Mouse (Mus musculus) CH12.LX (cell line): ENCODE results near the gene Sertad1. TPM values are rescaled to one million over a fixed set of nuclear protein-coding genes. Genes with fewer than 3 reads are reported as not detected.

Source experiments
- DNase-seq: peaks from one replicate; pipeline ENCODE4 v3.0.0-alpha.2; 2013; ENCODE audit errors: extremely low read depth
- H3K27ac ChIP-seq: 2 replicates; pipeline ENCODE4 v1.5.1; 2012; ENCODE audit warnings: low read depth, mild to moderate bottlenecking, control low read depth, moderate library complexity; ENCODE audit not compliant: insufficient read depth
- H3K27me3 ChIP-seq: replicated peaks from 2 replicates; pipeline ENCODE3; 2012; ENCODE audit warnings: inconsistent platforms
- H3K36me3 ChIP-seq, 2 experiments: replicated peaks in 1 of 2; 2 replicates each; pipeline versions ENCODE3 to v1.6.1; 2012; ENCODE audit warnings: inconsistent platforms in 1 of 2, low read length in 1 of 2, mild to moderate bottlenecking in 1 of 2, mixed read lengths in 1 of 2, moderate library complexity in 1 of 2; ENCODE audit not compliant: control insufficient read depth in 1 of 2, insufficient read depth in 1 of 2
- H3K4me1 ChIP-seq, 2 experiments: 2 replicates each; pipeline ENCODE4 v1.6.1; 2012; ENCODE audit warnings: inconsistent platforms in 1 of 2, moderate library complexity in 1 of 2; ENCODE audit not compliant: insufficient read depth in 2 of 2, control insufficient read depth in 1 of 2
- H3K4me2 ChIP-seq: 2 replicates; pipeline ENCODE4 v1.6.1; 2012; ENCODE audit warnings: low read depth, mild to moderate bottlenecking, control low read depth; ENCODE audit not compliant: poor library complexity, insufficient read depth, severe bottlenecking
- H3K4me3 ChIP-seq, 3 experiments: fragments of 150-350 bp in 1 of 3; sonication (generic) in 1 of 3; replicated peaks in 1 of 3; 2 replicates each; pipeline versions ENCODE3 to v1.5.1; 2011 to 2012; ENCODE audit warnings: low read depth in 2 of 3, low read length in 2 of 3, mild to moderate bottlenecking in 2 of 3, moderate library complexity in 2 of 3, control low read depth in 1 of 3, improper control_type of control experiment in 1 of 3, inconsistent platforms in 1 of 3, mixed read lengths in 1 of 3; ENCODE audit not compliant: poor library complexity in 1 of 3
- H3K79me2 ChIP-seq: replicated peaks from 2 replicates; pipeline ENCODE4 v1.6.1; 2012; ENCODE audit warnings: mild to moderate bottlenecking, moderate library complexity; ENCODE audit not compliant: control insufficient read depth, poor library complexity, insufficient read depth, severe bottlenecking; ENCODE audit errors: extremely low read depth
- H3K9ac ChIP-seq: 2 replicates; pipeline ENCODE4 v1.6.1; 2012; ENCODE audit warnings: low read depth, mild to moderate bottlenecking, control low read depth, moderate library complexity; ENCODE audit not compliant: insufficient read depth
- H3K9me3 ChIP-seq: replicated peaks from 2 replicates; pipeline ENCODE3; 2012; ENCODE audit warnings: low read length, inconsistent platforms, mixed read lengths
- CHD1 ChIP-seq: IDR thresholded peaks from 2 replicates; pipeline ENCODE4 v1.6.1; 2012; ENCODE audit warnings: low read depth, low read length, improper control_type of control experiment, inconsistent platforms
- E2F4 ChIP-seq: IDR thresholded peaks from 2 replicates; pipeline ENCODE4 v1.6.1; 2011; ENCODE audit warnings: low read depth, low read length, improper control_type of control experiment; ENCODE audit not compliant: insufficient replicate concordance
- ELF1 ChIP-seq: IDR thresholded peaks from 2 replicates; pipeline ENCODE4 v1.6.1; 2014; ENCODE audit warnings: low read depth, mild to moderate bottlenecking, inconsistent platforms, low read length, improper control_type of control experiment
- EP300 ChIP-seq: IDR thresholded peaks from 2 replicates; pipeline ENCODE4 v1.6.1; 2011; ENCODE audit warnings: low read length, improper control_type of control experiment
- ETS1 ChIP-seq: conservative IDR thresholded peaks from 2 replicates; pipeline ENCODE4 v1.6.1; 2012; ENCODE audit warnings: low read depth, mild to moderate bottlenecking, inconsistent platforms, low read length, improper control_type of control experiment, moderate library complexity
- HCFC1 ChIP-seq: IDR thresholded peaks from 2 replicates; pipeline ENCODE4 v1.6.1; 2012; ENCODE audit warnings: low read depth, mild to moderate bottlenecking, inconsistent platforms, low read length, improper control_type of control experiment
- IRF4 ChIP-seq: IDR thresholded peaks from 2 replicates; pipeline ENCODE4 v1.6.1; 2014; ENCODE audit warnings: low read depth, mild to moderate bottlenecking, inconsistent platforms, low read length, improper control_type of control experiment
- JUN ChIP-seq: IDR thresholded peaks from 2 replicates; pipeline ENCODE4 v1.6.1; 2011; ENCODE audit warnings: low read depth, mild to moderate bottlenecking, low read length, improper control_type of control experiment, moderate library complexity; ENCODE audit not compliant: insufficient read depth
- JUND ChIP-seq: conservative IDR thresholded peaks from 2 replicates; pipeline ENCODE4 v1.6.1; 2011; ENCODE audit warnings: low read depth, low read length, improper control_type of control experiment
- MAX ChIP-seq: IDR thresholded peaks from 2 replicates; pipeline ENCODE4 v1.6.1; 2011; ENCODE audit warnings: low read length, improper control_type of control experiment
- MAZ ChIP-seq: IDR thresholded peaks from 2 replicates; pipeline ENCODE4 v1.6.1; 2012; ENCODE audit warnings: low read depth, mild to moderate bottlenecking, inconsistent platforms, low read length, improper control_type of control experiment, moderate library complexity
- MEF2A ChIP-seq: IDR thresholded peaks from 2 replicates; pipeline ENCODE4 v1.6.1; 2014; ENCODE audit warnings: low read depth, mild to moderate bottlenecking, inconsistent platforms, low read length, improper control_type of control experiment, borderline replicate concordance
- MXI1 ChIP-seq: IDR thresholded peaks from 2 replicates; pipeline ENCODE4 v1.6.1; 2011; ENCODE audit warnings: mild to moderate bottlenecking, low read depth, low read length, improper control_type of control experiment
- MYC ChIP-seq: IDR thresholded peaks from 2 replicates; pipeline ENCODE4 v1.6.1; 2011; ENCODE audit warnings: low read depth, mild to moderate bottlenecking, improper control_type of control experiment, low read length
- NELFE ChIP-seq: IDR thresholded peaks from 2 replicates; pipeline ENCODE4 v1.6.1; 2011; ENCODE audit warnings: low read depth, low read length, improper control_type of control experiment
- NRF1 ChIP-seq: IDR thresholded peaks from 2 replicates; pipeline ENCODE4 v1.6.1; 2014; ENCODE audit warnings: low read depth, mild to moderate bottlenecking, inconsistent platforms, low read length, improper control_type of control experiment, moderate library complexity
- POLR2A ChIP-seq: IDR thresholded peaks from 2 replicates; pipeline ENCODE4 v1.6.1; 2011; ENCODE audit warnings: low read depth, mild to moderate bottlenecking, improper control_type of control experiment, low read length
- RAD21 ChIP-seq: IDR thresholded peaks from 2 replicates; pipeline ENCODE4 v1.6.1; 2011; ENCODE audit warnings: low read depth, mild to moderate bottlenecking, low read length, improper control_type of control experiment, moderate library complexity
- RCOR1 ChIP-seq: conservative IDR thresholded peaks from 2 replicates; pipeline ENCODE4 v1.6.1; 2012; ENCODE audit warnings: low read depth, mild to moderate bottlenecking, inconsistent platforms, low read length, improper control_type of control experiment
- TCF12 ChIP-seq: IDR thresholded peaks from 2 replicates; pipeline ENCODE4 v1.6.1; 2014; ENCODE audit warnings: low read depth, mild to moderate bottlenecking, inconsistent platforms, low read length, improper control_type of control experiment
- UBTF ChIP-seq: IDR thresholded peaks from 2 replicates; pipeline ENCODE4 v1.6.1; 2012; ENCODE audit warnings: low read depth, mild to moderate bottlenecking, inconsistent platforms, low read length, improper control_type of control experiment, moderate library complexity
- USF1 ChIP-seq: IDR thresholded peaks from 2 replicates; pipeline ENCODE4 v1.6.1; 2014; ENCODE audit warnings: low read depth, mild to moderate bottlenecking, inconsistent platforms, low read length, improper control_type of control experiment
- USF2 ChIP-seq: conservative IDR thresholded peaks from 2 replicates; pipeline ENCODE4 v1.6.1; 2011; ENCODE audit warnings: low read depth, low read length, improper control_type of control experiment
- ZC3H11A ChIP-seq: IDR thresholded peaks from 2 replicates; pipeline ENCODE4 v1.6.1; 2012; ENCODE audit warnings: low read depth, mild to moderate bottlenecking, inconsistent platforms, low read length, improper control_type of control experiment
- ZKSCAN1 ChIP-seq: IDR thresholded peaks from 2 replicates; pipeline ENCODE4 v1.6.1; 2012; ENCODE audit warnings: low read depth, inconsistent platforms, low read length, improper control_type of control experiment, borderline replicate concordance
- ZMIZ1 ChIP-seq: IDR thresholded peaks from 2 replicates; pipeline ENCODE4 v1.6.1; 2012; ENCODE audit warnings: low read depth, mild to moderate bottlenecking, inconsistent platforms, low read length, improper control_type of control experiment
- dilution Hi-C: fragments of 300-500 bp; cut with MboI; formaldehyde crosslinking; loops from 2 replicates; pipeline ENCODE4 v1.14.3; 2020; ENCODE audit warnings: low sequenced_read_pairs; ENCODE audit not compliant: extremely low pct_unique_long_range_greater_than_20kb, extremely low pct_ligation_motif_present
- in situ Hi-C: fragments of 300-500 bp; cut with MboI; formaldehyde crosslinking; loops from 3 replicates; pipeline ENCODE4 v1.14.3; 2019; ENCODE audit warnings: low sequenced_read_pairs, low pct_ligation_motif_present, low pct_unique_long_range_greater_than_20kb, mixed read lengths
- polyA plus RNA-seq: library from polyadenylated mRNA; unstranded; fragments of >175 nt; gene quantifications from 2 replicates; pipeline ENCODE4 v1.2.1, GENCODE M21; 2012; ENCODE audit warnings: low read depth; ENCODE audit not compliant: insufficient read length
- total RNA-seq, 2 experiments: library from RNA; depleted of rRNA; stranded (reverse); fragments of 300-350 nt in 1 of 2; fragments of >200 nt in 1 of 2; gene quantifications; 2 replicates each; pipeline ENCODE4 v1.2.3; 2012 to 2014

The Sertad1 gene
- total and polyA plus RNA-seq, 3 experiments: 5.0 to 9.1 (median 8.3) TPM

DNA sequence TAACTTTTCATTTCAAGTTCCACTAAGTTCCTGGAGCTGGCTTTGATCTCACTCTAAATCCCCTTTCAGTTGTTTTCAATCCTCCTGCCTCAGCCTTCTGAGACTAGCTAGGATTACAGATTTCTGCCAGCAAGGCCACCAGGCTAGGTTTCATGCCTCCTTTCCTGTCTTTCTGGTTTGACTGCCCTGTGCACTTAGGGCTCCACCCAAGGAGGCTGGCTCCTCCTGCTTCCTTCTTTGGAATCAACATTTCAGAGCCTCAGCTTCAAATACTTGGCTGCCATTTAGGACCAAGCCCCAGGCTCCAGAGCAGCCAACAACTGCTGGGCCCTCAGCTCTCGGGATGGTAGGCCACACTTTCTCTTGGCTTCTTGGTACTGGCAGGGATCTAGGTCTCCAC, 33.9 kb downstream of the Sertad1 start:
- no peak overlapping the region for H3K4me3 ChIP-seq
- H3K36me3 ChIP-seq: no peaks in the 10 kb centered on the region
- no peaks in the 10 kb centered on the region for H3K79me2 ChIP-seq
- dilution Hi-C loops: no loop called here
- peaks cover 0 to 2% of the 10 kb centered on the region in 2 experiments; a peak in 1 of 4 replicates for H3K4me1 ChIP-seq
- no peak overlapping the region for H3K9ac ChIP-seq
- H3K27me3 ChIP-seq: peaks cover 20% of the 10 kb centered on the region
- H3K9me3 ChIP-seq: peaks cover 12% of the 10 kb centered on the region
- no peak overlapping the region for H3K4me2 ChIP-seq
- TF ChIP-seq RCOR1 (no peak), USF2 (no peak), JUND (no peak), HCFC1 (no peak), CHD1 (no peak), TCF12 (no peak), MEF2A (no peak), ZMIZ1 (no peak), USF1 (no peak), MYC (no peak), EP300 (no peak), ELF1 (no peak), NELFE (no peak), MAX (no peak), NRF1 (no peak), JUN (no peak), MXI1 (no peak)
- TF ChIP-seq, all 38 proteins: peak for 0
- H3K27ac ChIP-seq: no peak overlapping the region
- DNase-seq: no peak
- in situ Hi-C loops: loop anchor here (10.0 kb wide), 1 partner anchor 186 kb away; the partner anchor contains the start of gene Ltbp4

- peaks cover 12% of the 10 kb centered on the region for H3K9me3 ChIP-seq
- in situ Hi-C loops: loop anchor here (10.0 kb wide), 1 partner anchor 188 kb away; the partner anchor contains the start of gene Ltbp4
- TF ChIP-seq HCFC1 (no peak), ZC3H11A (no peak), MEF2A (no peak), E2F4 (no peak), NRF1 (no peak), RAD21 (no peak), USF1 (no peak), ETS1 (no peak), UBTF (no peak), POLR2A (no peak), MAX (no peak), IRF4 (no peak), MAZ (no peak), USF2 (no peak), ZKSCAN1 (no peak)
- no peak within 1 kb of the TSS for H3K27ac ChIP-seq
- H3K79me2 ChIP-seq: no peaks in the 10 kb centered on the region
- peaks cover 0 to 10% of the 10 kb centered on the region in 2 experiments; a peak in 2 of 4 replicates for H3K4me1 ChIP-seq
- no peak within 1 kb of the TSS for H3K4me2 ChIP-seq
- no peaks in the 10 kb centered on the region for H3K36me3 ChIP-seq
- H3K4me3 ChIP-seq: no peak within 1 kb of the TSS
- dilution Hi-C loops: no loop called here
- H3K9ac ChIP-seq: no peak within 1 kb of the TSS
- no peak for DNase-seq
- peaks cover 3% of the 10 kb centered on the region for H3K27me3 ChIP-seq
Observed at GRCm38 (mm10) chr7:27522967-27523366, 36.3 kb downstream of the Sertad1 start, which contains the start of gene Hipk4. Gene Hipk4, plus strand, starts transcription at chr7:27523267.
